Mouse (Mus musculus) cerebellum, adult 2 months (tissue): Measurements from ENCODE around the gene Parvb. TPM values are rescaled to one million over a fixed set of nuclear protein-coding genes. Genes with fewer than 3 reads are reported as not detected.

Source experiments
- DNase-seq, 2 experiments: peaks; one replicate each; pipeline ENCODE4 v3.0.0; 2021
- H3K27ac ChIP-seq: fragments of 200-500 bp; 2 replicates; pipeline ENCODE4 v1.5.1; 2012; ENCODE audit warnings: low read length, control low read depth, inconsistent platforms; ENCODE audit not compliant: insufficient read depth
- H3K27me3 ChIP-seq: fragments of 200-500 bp; 2 replicates; pipeline ENCODE4 v1.6.1; 2012; ENCODE audit warnings: inconsistent platforms, mild to moderate bottlenecking, low read length, moderate library complexity; ENCODE audit not compliant: control insufficient read depth, insufficient read depth
- H3K4me1 ChIP-seq: fragments of 200-500 bp; 2 replicates; pipeline ENCODE4 v1.6.1; 2011; ENCODE audit warnings: low read length; ENCODE audit not compliant: control insufficient read depth, insufficient read depth
- H3K4me3 ChIP-seq: fragments of 200-500 bp; replicated peaks from 2 replicates; pipeline ENCODE3; 2011; ENCODE audit warnings: mild to moderate bottlenecking, low read depth, low read length, control low read depth; ENCODE audit not compliant: insufficient read depth
- CTCF ChIP-seq: fragments of 200-500 bp; IDR thresholded peaks from 2 replicates; pipeline ENCODE4 v1.5.1; 2011; ENCODE audit warnings: low read depth, mild to moderate bottlenecking, control low read depth, low read length, moderate library complexity, borderline replicate concordance; ENCODE audit not compliant: insufficient read depth
- POLR2A ChIP-seq: fragments of 200-500 bp; IDR thresholded peaks from 2 replicates; pipeline ENCODE4 v1.6.1; 2011; ENCODE audit warnings: low read length, control low read depth, borderline replicate concordance; ENCODE audit not compliant: insufficient read depth
- WGBS: fragments of 180-500 bp; shearing (Covaris S2); methylation state at CpG from one replicate; pipeline ENCODE4 v1.1.7; 2018; 5-methylcytosine and 5-hydroxymethylcytosine counted together
- polyA plus RNA-seq: library from polyadenylated mRNA; depleted of rRNA; stranded (reverse); fragments of >200 nt; gene quantifications from 2 replicates; pipeline ENCODE4 v1.2.3, GENCODE M21; 2012

Gene Parvb
- polyA plus RNA-seq, 1 experiment, result 16.4 TPM

- DNase-seq, result no peak
- TF ChIP-seq CTCF (no peak), POLR2A (no peak)
- H3K4me1 ChIP-seq, result peaks cover 5% of the 10 kb centered on the region; the same call in 1 of the 2 replicates
- no peak overlapping the region for H3K27ac ChIP-seq
- 90% methylated on average over 6 of the region's 6 CpGs for WGBS
- H3K4me3 ChIP-seq, result no peak overlapping the region
- H3K27me3 ChIP-seq, result no peaks in the 10 kb centered on the region
Observed at GRCm38 (mm10) chr15:84213162-84213739, 18.6 kb upstream of the Parvb start.

- Histone ChIP-seq H3K27me3 (no peaks in the 10 kb centered on the region), H3K27ac (no peak overlapping the region), H3K4me3 (no peak overlapping the region), H3K4me1 (peaks cover 5% of the 10 kb centered on the region; the same call in 1 of the 2 replicates)
- WGBS, result 94% methylated on average over 7 of the region's 7 CpGs
- no peak for DNase-seq
- TF ChIP-seq CTCF (no peak), POLR2A (no peak)
Observed at GRCm38 (mm10) chr15:84214476-84214875, 17.4 kb upstream of the Parvb start.

GRCm38 (mm10) chr15:84215273-84215672, 16.6 kb upstream of the Parvb start:
- WGBS, result 73% methylated on average over 2 of the region's 2 CpGs
- H3K4me3 ChIP-seq, result no peak overlapping the region
- no peak for DNase-seq
- no peak for TF ChIP-seq CTCF
- no peak for TF ChIP-seq POLR2A
- H3K4me1 ChIP-seq, result peaks cover 5% of the 10 kb centered on the region; the same call in 1 of the 2 replicates
- H3K27me3 ChIP-seq, result no peaks in the 10 kb centered on the region
- H3K27ac ChIP-seq, result no peak overlapping the region

DNA sequence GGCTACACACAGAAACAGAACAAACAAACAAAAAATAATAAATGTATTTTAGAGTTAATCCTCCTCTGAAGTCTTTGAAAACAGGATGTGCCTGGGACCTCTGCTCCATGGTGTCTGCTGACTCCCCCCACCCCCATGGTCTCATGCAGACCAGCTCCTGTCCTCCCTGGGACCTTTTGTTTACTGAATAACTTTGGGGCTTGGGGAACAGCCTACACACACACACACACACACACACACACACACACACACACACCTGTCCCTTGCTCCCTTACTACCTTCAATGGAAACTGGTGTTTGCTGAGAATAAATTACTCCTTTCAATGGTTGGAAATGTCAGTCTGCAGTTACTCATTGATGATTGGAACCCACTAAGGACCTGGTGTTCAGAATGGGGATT, 15.8 kb upstream of the Parvb start:
- Histone ChIP-seq H3K4me1 (peaks cover 5% of the 10 kb centered on the region; the same call in 1 of the 2 replicates), H3K27me3 (no peaks in the 10 kb centered on the region), H3K27ac (no peak overlapping the region), H3K4me3 (no peak overlapping the region)
- no peak for TF ChIP-seq POLR2A
- DNase-seq, result no peak

GRCm38 (mm10) chr15:84216461-84217084, 15.3 kb upstream of the Parvb start:
- H3K27ac ChIP-seq, result no peak overlapping the region
- TF ChIP-seq CTCF (no peak), POLR2A (no peak)
- 50% methylated on average over 7 of the region's 7 CpGs for WGBS
- DNase-seq, result no peak
- no peak overlapping the region for H3K4me3 ChIP-seq
- no peaks in the 10 kb centered on the region for H3K27me3 ChIP-seq
- peaks cover 5% of the 10 kb centered on the region; the same call in 1 of the 2 replicates for H3K4me1 ChIP-seq

- WGBS, result 66% methylated on average over 23 of the region's 23 CpGs
- no peak for TF ChIP-seq POLR2A
- no peak for TF ChIP-seq CTCF
- Histone ChIP-seq H3K4me1 (peaks cover 5% of the 10 kb centered on the region; the same call in 1 of the 2 replicates), H3K27ac (no peak overlapping the region), H3K4me3 (no peak overlapping the region), H3K27me3 (no peaks in the 10 kb centered on the region)
- no peak for DNase-seq
Observed at GRCm38 (mm10) chr15:84217969-84218782, 13.7 kb upstream of the Parvb start.

DNA sequence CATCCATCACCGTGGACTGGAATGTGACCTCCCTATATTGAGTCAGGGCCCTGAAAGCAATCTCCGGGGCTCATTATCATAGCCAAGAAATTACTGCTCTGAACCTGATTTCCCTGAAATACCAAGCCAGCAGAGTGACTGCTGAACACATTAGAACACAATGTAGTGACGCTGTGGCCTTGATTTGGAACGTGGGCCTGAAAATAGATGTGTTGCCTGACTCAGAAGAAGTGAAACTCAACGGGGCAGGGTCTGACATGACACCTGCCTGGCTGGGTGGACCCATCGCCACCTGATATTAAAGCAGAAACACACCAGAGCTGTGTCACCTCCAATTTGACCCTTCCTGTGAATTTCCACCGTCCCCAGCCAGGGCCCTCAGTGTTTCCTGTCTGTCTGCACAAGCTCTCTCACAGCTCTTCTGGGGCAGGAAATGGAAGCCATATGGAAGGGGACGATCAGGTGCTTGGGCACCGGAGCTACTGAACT, 13.0 kb upstream of the Parvb start:
- Histone ChIP-seq H3K4me3 (no peak overlapping the region), H3K4me1 (peaks cover 5% of the 10 kb centered on the region; the same call in 1 of the 2 replicates), H3K27ac (no peak overlapping the region), H3K27me3 (no peaks in the 10 kb centered on the region)
- WGBS, result 61% methylated on average over 9 of the region's 9 CpGs
- DNase-seq, result no peak
- TF ChIP-seq CTCF (no peak), POLR2A (no peak)
